Mouse (Mus musculus) embryonic facial prominence, embryonic 11.5 days (tissue): Measurements from ENCODE around the gene Sipa1l1. TPM values are rescaled to one million over a fixed set of nuclear protein-coding genes. Genes with fewer than 3 reads are reported as not detected.

Experiments used
- ATAC-seq: fragments of 200-750 bp; cut with Nextera tagmentation; replicated peaks from 2 replicates; pipeline ENCODE4 v1.8.0; 2017; ENCODE audit warnings: low read depth; ENCODE audit not compliant: insufficient number of reproducible peaks, low FRiP score, low TSS enrichment
- DNase-seq: peaks from one replicate; pipeline ENCODE4 v3.0.0-alpha.2; 2015; ENCODE audit warnings: low spot score
- H3K27ac ChIP-seq: fragments of 300-500 bp; sonication (generic); replicated peaks from 2 replicates; pipeline ENCODE4 v1.5.1; 2014; ENCODE audit warnings: mild to moderate bottlenecking, low read depth, low read length, control low read depth
- H3K27me3 ChIP-seq: fragments of 300-500 bp; sonication (generic); 2 replicates; pipeline ENCODE4 v1.6.1; 2014; ENCODE audit warnings: mild to moderate bottlenecking, low read length, moderate library complexity, mixed read lengths; ENCODE audit not compliant: control insufficient read depth, insufficient read depth
- H3K36me3 ChIP-seq: fragments of 300-500 bp; sonication (generic); replicated peaks from 2 replicates; pipeline ENCODE4 v1.6.1; 2014; ENCODE audit warnings: low read depth, mild to moderate bottlenecking, low read length, moderate library complexity, mixed read lengths; ENCODE audit not compliant: control insufficient read depth, insufficient read depth
- H3K4me1 ChIP-seq: fragments of 300-500 bp; sonication (generic); 2 replicates; pipeline ENCODE4 v1.6.1; 2014; ENCODE audit warnings: low read length, mixed read lengths; ENCODE audit not compliant: control insufficient read depth, insufficient read depth
- H3K4me2 ChIP-seq: fragments of 300-500 bp; sonication (generic); 2 replicates; pipeline ENCODE4 v1.6.1; 2014; ENCODE audit warnings: low read depth, mild to moderate bottlenecking, control low read depth, low read length, moderate library complexity
- H3K4me3 ChIP-seq: fragments of 300-500 bp; sonication (generic); 2 replicates; pipeline ENCODE4 v1.5.1; 2014; ENCODE audit warnings: low read depth, low read length, control low read depth
- H3K9ac ChIP-seq: fragments of 300-500 bp; sonication (generic); replicated peaks from 2 replicates; pipeline ENCODE4 v1.6.1; 2014; ENCODE audit warnings: mild to moderate bottlenecking, control low read depth, low read length
- H3K9me3 ChIP-seq: fragments of 300-500 bp; sonication (generic); replicated peaks from 2 replicates; pipeline ENCODE4 v1.6.1; 2016; ENCODE audit warnings: mild to moderate bottlenecking, low read length, inconsistent platforms, mixed read lengths; ENCODE audit not compliant: control insufficient read depth
- WGBS: fragments of 180-500 bp; shearing (Covaris S2); extraction: QIAGEN DNeasy Blood & Tissue Kit; methylation state at CpG from one replicate; pipeline ENCODE4 v1.1.7; 2014; 5-methylcytosine and 5-hydroxymethylcytosine counted together
- polyA plus RNA-seq: library from polyadenylated mRNA; unstranded; fragments of >200 nt; fragmentation: Nextera tagmentation; extraction: Ambion mirVana; gene quantifications from 2 replicates; pipeline ENCODE4 v1.2.1, GENCODE M21; 2014

Sipa1l1 gene
- polyA plus RNA-seq, 1 experiment from 2014 or later: 26.8 TPM

DNA sequence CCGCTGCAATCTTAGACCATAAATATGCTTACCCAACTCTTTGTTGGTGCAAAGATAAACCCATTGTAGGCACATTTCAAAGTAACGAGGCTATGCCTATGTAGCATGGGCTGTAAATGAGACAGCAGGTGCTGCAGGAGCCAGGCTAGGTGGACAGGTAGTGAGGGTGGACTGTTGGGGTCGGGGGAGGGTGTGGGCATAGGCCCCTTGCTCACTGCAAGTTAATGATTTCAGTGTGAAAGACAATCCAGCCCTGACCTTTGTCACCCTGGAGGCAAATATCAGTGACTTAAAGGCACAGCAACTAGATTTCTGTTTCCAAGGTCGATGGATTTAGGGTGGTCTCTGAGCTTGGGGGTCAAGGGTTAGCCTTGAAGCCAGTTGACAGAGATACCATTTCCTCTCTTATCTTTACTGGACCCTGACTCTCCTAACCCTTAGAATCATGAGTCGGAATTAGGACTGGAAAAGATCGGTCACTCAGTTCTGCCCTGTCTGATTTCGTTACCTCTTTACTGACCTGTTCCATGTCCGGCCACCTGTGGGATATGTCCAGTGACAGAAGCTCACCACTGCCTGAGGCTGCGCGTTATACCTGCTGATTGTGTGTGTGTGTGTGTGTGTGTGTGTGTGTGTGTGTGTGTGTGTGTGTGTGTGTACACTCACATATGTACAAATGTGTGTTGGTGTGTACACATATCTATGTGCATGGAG, 286.7 kb downstream of the Sipa1l1 start:
- no peak for DNase-seq

DNA sequence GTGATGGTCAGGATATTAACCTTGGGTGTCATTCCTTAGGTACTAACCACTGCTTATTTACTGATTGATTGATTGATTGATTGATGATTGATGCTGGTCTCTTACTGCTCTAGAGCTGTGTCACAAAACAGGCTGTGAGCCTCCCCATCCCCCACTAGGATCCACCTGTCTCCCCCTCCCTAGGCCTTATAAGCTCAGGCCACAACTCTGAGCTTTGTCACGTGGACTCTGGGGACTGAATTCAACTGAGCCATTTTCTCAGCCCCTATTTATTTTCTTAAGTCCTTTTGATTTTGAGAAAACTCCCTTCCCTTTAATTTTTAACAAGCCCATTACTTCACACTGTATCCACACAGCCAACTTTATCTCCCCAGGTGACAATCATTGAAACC, 287.3 kb downstream of the Sipa1l1 start:
- Histone ChIP-seq H3K4me3 (no peak overlapping the region), H3K9ac (no peak overlapping the region), H3K9me3 (no peaks in the 10 kb centered on the region), H3K4me1 (no peaks in the 10 kb centered on the region), H3K27ac (no peak overlapping the region), H3K4me2 (no peak overlapping the region), H3K27me3 (no peaks in the 10 kb centered on the region), H3K36me3 (no peaks in the 10 kb centered on the region)
- ATAC-seq (no peak), DNase-seq (no peak)
- WGBS: 74% methylated on average over 1 of the region's 1 CpGs

More for the DNA sequence above, 286.7 kb downstream of the Sipa1l1 start:
- no peak overlapping the region for H3K4me3 ChIP-seq
- no peak overlapping the region for H3K4me2 ChIP-seq
- no peak for ATAC-seq
- no peaks in the 10 kb centered on the region for H3K4me1 ChIP-seq
- H3K9ac ChIP-seq: no peak overlapping the region
- H3K27me3 ChIP-seq: no peaks in the 10 kb centered on the region
- WGBS: 72% methylated on average over 10 of the region's 10 CpGs
- no peaks in the 10 kb centered on the region for H3K9me3 ChIP-seq
- no peak overlapping the region for H3K27ac ChIP-seq
- no peaks in the 10 kb centered on the region for H3K36me3 ChIP-seq

DNA sequence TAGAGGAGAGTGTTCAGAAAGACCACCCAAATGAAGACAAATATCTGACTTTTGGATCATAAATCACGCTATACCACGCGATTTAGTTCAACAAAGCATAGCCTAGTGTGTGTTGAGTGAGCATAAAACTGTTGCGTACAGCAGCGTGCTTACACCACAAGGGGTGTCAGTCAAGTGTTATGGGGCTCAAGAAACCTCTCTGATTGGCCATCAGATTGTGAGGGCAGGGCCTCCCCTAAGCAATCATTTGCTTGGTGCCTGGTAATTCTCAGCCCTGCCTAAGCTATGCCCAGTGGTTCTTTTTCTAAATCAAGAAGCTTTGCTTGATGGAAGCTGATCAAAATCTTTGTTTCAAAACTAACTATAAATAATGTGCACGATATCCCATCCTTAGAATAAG, 288.5 kb downstream of the Sipa1l1 start:
- Histone ChIP-seq H3K27me3 (no peaks in the 10 kb centered on the region), H3K27ac (no peak overlapping the region), H3K4me3 (no peak overlapping the region), H3K4me1 (no peaks in the 10 kb centered on the region), H3K9ac (no peak overlapping the region), H3K9me3 (no peaks in the 10 kb centered on the region), H3K4me2 (no peak overlapping the region), H3K36me3 (no peaks in the 10 kb centered on the region)
- no peak for ATAC-seq
- WGBS: 86% methylated on average over 6 of the region's 6 CpGs
- DNase-seq: no peak

DNA sequence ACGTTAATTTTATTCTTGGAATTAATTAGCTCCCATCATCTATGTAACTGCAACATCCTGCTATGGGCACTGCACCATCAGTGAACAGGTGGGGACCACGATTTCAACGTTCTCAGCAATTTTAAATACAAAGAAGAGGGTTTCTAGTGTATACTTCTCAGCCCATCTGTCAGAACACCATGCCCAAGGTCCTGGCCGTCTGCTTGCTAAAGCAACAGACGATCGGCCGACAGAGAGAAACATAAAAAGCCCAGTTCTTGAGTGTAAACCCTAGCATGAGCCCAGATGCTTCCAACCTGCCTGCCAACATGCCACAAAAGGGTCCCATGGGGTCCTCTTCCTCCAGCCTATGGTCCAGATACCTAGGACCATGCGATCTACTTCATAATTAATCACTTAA, 288.9 kb downstream of the Sipa1l1 start:
- ATAC-seq: no peak
- Histone ChIP-seq H3K4me2 (no peak overlapping the region), H3K27ac (no peak overlapping the region), H3K27me3 (no peaks in the 10 kb centered on the region), H3K4me1 (no peaks in the 10 kb centered on the region), H3K4me3 (no peak overlapping the region), H3K9me3 (no peaks in the 10 kb centered on the region), H3K9ac (no peak overlapping the region), H3K36me3 (no peaks in the 10 kb centered on the region)
- DNase-seq: no peak
- WGBS: 91% methylated on average over 8 of the region's 8 CpGs

DNA sequence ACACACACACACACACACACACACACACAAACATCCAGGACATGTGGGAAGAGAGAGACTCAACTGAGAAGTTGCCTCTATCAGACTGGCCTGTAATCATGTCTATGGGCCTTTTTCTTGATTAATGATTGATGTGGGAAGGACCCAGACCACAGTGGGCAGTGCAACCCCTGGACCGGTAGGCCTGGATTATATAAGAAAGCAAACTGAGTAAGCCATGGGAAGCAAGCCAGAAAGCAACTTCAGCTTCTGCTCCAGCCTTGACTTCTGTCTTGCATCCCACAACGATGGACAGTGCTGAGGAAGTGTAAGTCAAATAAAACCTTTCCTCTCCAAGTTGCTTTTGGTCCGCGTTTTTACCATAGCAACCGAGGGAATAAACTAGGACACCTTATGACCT, 298.1 kb downstream of the Sipa1l1 start:
- ATAC-seq (no peak), DNase-seq (no peak)
- no peaks in the 10 kb centered on the region for H3K4me1 ChIP-seq
- no peaks in the 10 kb centered on the region for H3K36me3 ChIP-seq
- H3K9ac ChIP-seq: no peak overlapping the region
- WGBS: 76% methylated on average over 5 of the region's 5 CpGs
- no peaks in the 10 kb centered on the region for H3K27me3 ChIP-seq
- H3K4me2 ChIP-seq: no peak overlapping the region
- no peak overlapping the region for H3K4me3 ChIP-seq
- H3K27ac ChIP-seq: no peak overlapping the region
- no peaks in the 10 kb centered on the region for H3K9me3 ChIP-seq

DNA sequence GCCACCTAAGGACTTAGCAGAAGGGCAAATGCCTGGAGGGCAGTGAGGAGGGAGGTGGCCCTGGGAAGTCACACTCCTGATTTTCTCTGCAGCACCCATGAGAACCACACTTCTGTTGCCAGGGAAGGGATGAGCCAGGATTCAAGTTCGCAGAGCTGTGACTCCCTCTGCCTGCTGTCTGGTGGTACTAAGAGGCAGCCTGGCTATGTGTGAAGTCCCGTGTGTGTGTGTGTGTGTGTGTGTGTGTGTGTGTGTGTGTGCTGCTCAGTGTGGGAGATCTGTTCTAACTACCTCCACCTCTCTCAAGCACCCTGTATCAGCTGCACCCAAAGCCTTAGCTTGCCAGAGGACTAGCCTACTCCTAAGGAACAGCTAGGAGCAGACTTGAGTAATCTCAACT, 298.5 kb downstream of the Sipa1l1 start:
- Histone ChIP-seq H3K27me3 (no peaks in the 10 kb centered on the region), H3K4me3 (no peak overlapping the region), H3K36me3 (no peaks in the 10 kb centered on the region), H3K9me3 (no peaks in the 10 kb centered on the region), H3K4me1 (no peaks in the 10 kb centered on the region), H3K9ac (no peak overlapping the region), H3K4me2 (no peak overlapping the region), H3K27ac (no peak overlapping the region)
- 63% methylated on average over 2 of the region's 2 CpGs for WGBS
- ATAC-seq (no peak), DNase-seq (no peak)

DNA sequence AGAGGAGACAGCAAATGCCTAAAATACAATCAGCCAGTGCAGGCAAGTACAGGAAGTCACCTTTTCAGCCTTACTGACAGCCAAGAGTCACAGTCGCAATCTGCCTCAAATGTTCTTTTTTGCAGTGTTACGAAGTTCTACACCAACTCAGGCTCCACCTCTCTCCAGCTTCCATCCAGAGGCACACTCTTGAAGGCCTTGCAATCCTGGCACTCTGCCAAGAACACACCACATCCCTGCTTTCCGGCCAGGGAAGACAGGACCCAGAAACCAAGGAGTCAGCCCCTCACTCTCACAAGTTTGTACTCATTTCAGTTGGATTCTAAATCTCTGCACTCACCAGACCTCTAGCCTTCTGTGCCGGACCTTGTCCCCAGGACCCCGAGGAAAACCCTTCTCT, 299.3 kb downstream of the Sipa1l1 start:
- Histone ChIP-seq H3K9ac (no peak overlapping the region), H3K36me3 (no peaks in the 10 kb centered on the region), H3K4me3 (no peak overlapping the region), H3K4me1 (no peaks in the 10 kb centered on the region), H3K27me3 (no peaks in the 10 kb centered on the region), H3K4me2 (no peak overlapping the region), H3K27ac (no peak overlapping the region), H3K9me3 (no peaks in the 10 kb centered on the region)
- ATAC-seq: no peak
- DNase-seq: peak; percentile 28
- 70% methylated on average over 5 of the region's 5 CpGs for WGBS

DNA sequence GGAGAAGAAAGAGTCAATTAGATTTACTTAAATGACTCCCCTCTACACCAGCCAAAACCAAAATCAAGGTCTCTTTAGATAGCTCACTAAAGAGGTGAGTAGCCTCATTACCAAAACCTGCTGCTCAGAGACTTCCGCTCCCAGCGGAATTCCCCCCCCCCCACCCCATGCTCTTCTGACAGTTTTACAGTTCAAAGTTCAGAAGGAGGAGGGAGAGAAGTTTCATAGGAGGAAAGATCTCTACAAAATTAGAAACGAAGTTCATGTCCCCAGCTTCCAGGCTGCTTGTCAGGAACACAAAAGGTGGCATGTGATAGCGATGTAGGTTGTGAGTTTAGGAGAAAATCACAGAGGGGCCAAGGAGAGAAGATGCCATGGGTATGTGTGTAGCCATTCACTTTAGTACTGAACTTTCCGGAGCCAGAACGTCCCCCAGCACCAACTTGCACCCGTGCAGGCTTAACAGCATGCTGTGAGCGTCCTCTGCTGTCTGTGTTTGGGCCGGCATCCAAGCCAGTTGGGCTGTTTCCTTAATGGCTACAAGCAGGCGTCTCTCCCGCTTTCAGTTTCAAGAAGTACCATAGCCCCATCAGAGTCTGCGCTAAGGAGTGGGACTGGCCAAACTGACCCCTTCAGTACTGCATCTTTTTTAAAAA, 300.7 kb downstream of the Sipa1l1 start:
- ATAC-seq: peak; percentile 77
- Histone ChIP-seq H3K36me3 (no peaks in the 10 kb centered on the region), H3K27me3 (no peaks in the 10 kb centered on the region), H3K9me3 (no peaks in the 10 kb centered on the region), H3K4me3 (peak overlapping the region; percentile 35), H3K4me1 (no peaks in the 10 kb centered on the region), H3K9ac (peak overlapping the region; percentile 41), H3K4me2 (peak overlapping the region; percentile 55), H3K27ac (0 out of 2 replicates have a peak overlapping the region, but pooled peaks have one; percentile 39)
- peak; percentile 91 for DNase-seq
- 5% methylated on average over 12 of the region's 12 CpGs for WGBS
